Mouse (Mus musculus) bone marrow, adult 2 months (tissue): Measurements from ENCODE around the gene Padi6. TPM values are rescaled to one million over a fixed set of nuclear protein-coding genes. Genes with fewer than 3 reads are reported as not detected.

ENCODE experiments used
- H3K27ac ChIP-seq: fragments of 200-500 bp; 2 replicates; pipeline ENCODE4 v1.5.1; 2012; ENCODE audit warnings: low read depth, mild to moderate bottlenecking, control low read depth, inconsistent platforms, low read length; ENCODE audit not compliant: control insufficient read depth, poor library complexity, insufficient read depth
- H3K4me1 ChIP-seq: fragments of 200-500 bp; 2 replicates; pipeline ENCODE4 v1.6.1; 2011; ENCODE audit warnings: low read length; ENCODE audit not compliant: control insufficient read depth, insufficient read depth
- H3K4me3 ChIP-seq: fragments of 200-500 bp; replicated peaks from 2 replicates; pipeline ENCODE3; 2011; ENCODE audit warnings: mild to moderate bottlenecking, low read depth, low read length, control low read depth; ENCODE audit not compliant: control insufficient read depth
- CTCF ChIP-seq: fragments of 200-500 bp; IDR thresholded peaks from 2 replicates; pipeline ENCODE4 v1.5.1; 2011; ENCODE audit warnings: low read length, control low read depth; ENCODE audit not compliant: control insufficient read depth, insufficient read depth
- POLR2A ChIP-seq: fragments of 200-500 bp; IDR thresholded peaks from 2 replicates; pipeline ENCODE4 v1.6.1; 2011; ENCODE audit warnings: low read depth, mild to moderate bottlenecking, control low read depth, low read length, borderline replicate concordance; ENCODE audit not compliant: control insufficient read depth
- WGBS: fragments of 180-500 bp; shearing (Covaris S2); methylation state at CpG from one replicate; pipeline ENCODE4 v1.1.7; 2018; 5-methylcytosine and 5-hydroxymethylcytosine counted together
- polyA plus RNA-seq: library from polyadenylated mRNA; stranded (reverse); fragments of >200 nt; gene quantifications from 2 replicates; pipeline ENCODE4 v1.2.4, GENCODE M21; 2011; ENCODE audit warnings: low replicate concordance; ENCODE audit not compliant: missing spikeins, insufficient read depth, insufficient read length

Gene Padi6
- polyA plus RNA-seq = not detected in 2 replicates

- no peak within 1 kb of the TSS for H3K4me3 ChIP-seq
- WGBS = 65% methylated on average over 2 of the region's 2 CpGs
These were observed at the start of gene Padi6 for GRCm38 (mm10) chr4:140742543-140742942. Padi6 (minus strand) TSS chr4:140742643.

GRCm38 (mm10) chr4:140791071-140791470 is 48.6 kb upstream of the Padi6 start:
- TF ChIP-seq CTCF = no peak
- no peak for TF ChIP-seq POLR2A
- WGBS = 63% methylated on average over 16 of the region's 16 CpGs
- H3K4me3 ChIP-seq = no peak overlapping the region
- no peak overlapping the region for H3K27ac ChIP-seq
- H3K4me1 ChIP-seq = peaks cover 2% of the 10 kb centered on the region

More at GRCm38 (mm10) chr4:140742543-140742942, at the start of gene Padi6:
- Histone ChIP-seq H3K4me1 (no peaks in the 10 kb centered on the region), H3K27ac (no peak within 1 kb of the TSS)
- TF ChIP-seq CTCF (no peak), POLR2A (no peak)

GRCm38 (mm10) chr4:140789983-140790382 is 47.5 kb upstream of the Padi6 start:
- Histone ChIP-seq H3K4me1 (peaks cover 2% of the 10 kb centered on the region), H3K4me3 (no peak overlapping the region), H3K27ac (no peak overlapping the region)
- WGBS = 84% methylated on average over 4 of the region's 4 CpGs
- TF ChIP-seq CTCF (no peak), POLR2A (no peak)

GRCm38 (mm10) chr4:140788983-140789382 is 46.5 kb upstream of the Padi6 start:
- H3K4me3 ChIP-seq = peak overlapping the region; percentile 49
- TF ChIP-seq POLR2A (no peak), CTCF (peak; percentile 95)
- 56% methylated on average over 6 of the region's 6 CpGs for WGBS
- H3K27ac ChIP-seq = peak overlapping the region; percentile 96
- peaks cover 2% of the 10 kb centered on the region for H3K4me1 ChIP-seq

GRCm38 (mm10) chr4:140788264-140788663 is 45.8 kb upstream of the Padi6 start:
- TF ChIP-seq POLR2A (no peak), CTCF (no peak)
- 24% methylated on average over 6 of the region's 6 CpGs for WGBS
- Histone ChIP-seq H3K27ac (peak overlapping the region; percentile 96), H3K4me1 (peaks cover 2% of the 10 kb centered on the region), H3K4me3 (peak overlapping the region; percentile 49)

GRCm38 (mm10) chr4:140787414-140787813 is 45.0 kb upstream of the Padi6 start:
- Histone ChIP-seq H3K27ac (peak overlapping the region; percentile 96), H3K4me3 (no peak overlapping the region), H3K4me1 (peaks cover 3% of the 10 kb centered on the region)
- WGBS = 4% methylated on average over 4 of the region's 4 CpGs
- TF ChIP-seq CTCF (no peak), POLR2A (no peak)

GRCm38 (mm10) chr4:140785217-140785616 is 42.8 kb upstream of the Padi6 start:
- Histone ChIP-seq H3K4me1 (peaks cover 3% of the 10 kb centered on the region; the same call in 1 of the 2 replicates), H3K27ac (no peak overlapping the region), H3K4me3 (no peak overlapping the region)
- WGBS = 84% methylated on average over 5 of the region's 5 CpGs
- TF ChIP-seq POLR2A = no peak
- no peak for TF ChIP-seq CTCF

- no peak overlapping the region for H3K4me3 ChIP-seq
- TF ChIP-seq CTCF (no peak), POLR2A (no peak)
- peaks cover 4% of the 10 kb centered on the region; the same call in 1 of the 2 replicates for H3K4me1 ChIP-seq
- no peak overlapping the region for H3K27ac ChIP-seq
- 87% methylated on average over 9 of the region's 9 CpGs for WGBS
These were observed 42.0 kb upstream of the Padi6 start for GRCm38 (mm10) chr4:140784292-140784945.
